In the genomic region with DNA sequence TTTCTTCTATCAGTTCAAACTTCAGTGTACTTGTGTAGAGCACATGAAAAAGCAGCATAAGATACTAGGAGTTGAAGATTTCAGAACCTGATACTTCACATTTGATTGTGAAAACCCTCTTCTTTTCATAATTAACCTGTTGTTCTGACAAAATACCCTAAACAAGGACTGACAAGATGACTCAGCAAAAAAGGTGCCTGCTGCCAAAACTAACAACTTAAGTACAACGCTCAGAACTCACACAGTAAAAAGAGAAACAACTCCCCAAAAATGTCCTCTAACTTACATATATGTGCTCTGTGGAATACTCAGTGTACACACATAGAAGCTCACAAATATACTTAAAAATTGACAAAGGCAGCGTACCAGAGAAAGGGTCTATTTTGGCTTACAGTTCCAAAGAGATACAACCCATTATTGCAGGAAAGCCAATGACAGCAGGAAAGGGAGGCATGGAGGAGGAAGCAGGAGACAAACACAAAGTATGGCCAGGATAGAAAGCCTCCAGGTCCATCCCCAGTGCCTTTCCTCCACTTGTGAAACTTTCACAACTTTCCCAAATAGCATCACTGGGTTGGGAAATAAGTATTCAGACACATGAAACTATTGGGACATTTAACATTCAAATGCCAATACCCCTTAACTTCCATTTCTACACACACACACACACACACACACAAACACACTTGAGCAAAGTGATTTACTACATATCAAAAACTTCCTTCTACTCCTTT, we compare ENCODE assay signal across 30 mouse cellular contexts. TPM values are rescaled to one million over a fixed set of nuclear protein-coding genes. Genes with fewer than 3 reads are reported as not detected.
DNase-seq lines count a peak whose midpoint lies in the region; ATAC-seq and TF ChIP-seq lines count a peak whose summit lies in the region.
"Had no signal": no experiment of that assay in that cellular context is flagged by ENCODE, and none has a peak within 500 bp of the region (broad histone marks: within the 10 kb centered on the region; RNA-seq: fewer than 3 reads in every experiment).

No protein-coding gene starts in this region.

- no peaks in the 10 kb centered on the region for H3K27me3 ChIP-seq in liver, embryonic 15.5 days
- no peaks in the 10 kb centered on the region for H3K27me3 ChIP-seq in liver, embryonic 11.5 days (replicated peaks; ENCODE audit: control insufficient read depth, insufficient read depth, low read length)
- no peaks in the 10 kb centered on the region for H3K27me3 ChIP-seq in liver, postnatal 0 days (ENCODE audit: insufficient read depth, low read length)
- H3K27me3 ChIP-seq: midbrain, embryonic 13.5 days had no signal

- in situ Hi-C loops in ES-E14 (cut with MboI; ENCODE audit: low sequenced_read_pairs in 2 of 2, unreplicated experiment in 2 of 2) = no loop called here

- H3K9me3 ChIP-seq in liver, embryonic 15.5 days (replicated peaks) = no peaks in the 10 kb centered on the region
- no peaks in the 10 kb centered on the region for H3K9me3 ChIP-seq in liver, embryonic 11.5 days (ENCODE audit: control insufficient read depth, low read length)
- no peaks in the 10 kb centered on the region for H3K9me3 ChIP-seq in ES-E14 (ENCODE audit: control insufficient read depth, insufficient read depth, low read depth, low read length)
- no peaks in the 10 kb centered on the region for H3K9me3 ChIP-seq in liver, postnatal 0 days (ENCODE audit: low read length)
- H3K9me3 ChIP-seq: midbrain, embryonic 13.5 days had no signal

- no peaks in the 10 kb centered on the region for H3K36me3 ChIP-seq in liver, embryonic 15.5 days (replicated peaks)
- H3K36me3 ChIP-seq in liver, embryonic 11.5 days (ENCODE audit: control insufficient read depth, insufficient read depth, low read length) = no peaks in the 10 kb centered on the region
- no peaks in the 10 kb centered on the region; the same call in 1 of the 2 replicates for H3K36me3 ChIP-seq in ES-E14 (ENCODE audit: control insufficient read depth, insufficient read depth, low read length, poor library complexity, severe bottlenecking)
- no peaks in the 10 kb centered on the region; the same call in 1 of the 2 replicates for H3K36me3 ChIP-seq in liver, postnatal 0 days (replicated peaks; ENCODE audit: insufficient read depth, low read length)
- H3K36me3 ChIP-seq: midbrain, embryonic 13.5 days had no signal

- WGBS in liver, embryonic 15.5 days (ENCODE audit: insufficient replicate concordance) = 76% methylated on average over 2 of the region's 2 CpGs
- 84% methylated on average over 2 of the region's 2 CpGs for WGBS in liver, embryonic 11.5 days
- WGBS in liver, postnatal 0 days (ENCODE audit: insufficient replicate concordance) = 74% methylated on average over 2 of the region's 2 CpGs
- WGBS in lung, adult 2 months = 57% methylated on average over 2 of the region's 2 CpGs

- ATAC-seq in liver, embryonic 15.5 days (ENCODE audit: insufficient read depth) = no peak
- ATAC-seq in liver, embryonic 11.5 days (replicated peaks; ENCODE audit: low FRiP score) = no peak
- peak; percentile 79 for ATAC-seq in liver, postnatal 0 days
- ATAC-seq: forebrain, embryonic 14.5 days; intestine, postnatal 0 days; midbrain, embryonic 13.5 days had no signal

- peaks cover 9% of the 10 kb centered on the region; the same call in 1 of the 2 replicates for H3K4me1 ChIP-seq in liver, embryonic 15.5 days (replicated peaks)
- no peaks in the 10 kb centered on the region for H3K4me1 ChIP-seq in liver, embryonic 11.5 days (replicated peaks; ENCODE audit: control insufficient read depth, insufficient read depth, low read length)
- peaks cover 0 to 2% of the 10 kb centered on the region in 2 experiments; a peak in 1 of 4 replicates for H3K4me1 ChIP-seq in ES-E14 (ENCODE audit: control insufficient read depth in 2 of 2, insufficient read depth in 2 of 2, low read length in 2 of 2, poor library complexity in 1 of 2)
- no peaks in the 10 kb centered on the region for H3K4me1 ChIP-seq in liver, postnatal 0 days (ENCODE audit: insufficient read depth)
- peaks cover 4% of the 10 kb centered on the region; the same call in 1 of the 2 replicates for H3K4me1 ChIP-seq in lung, adult 2 months (ENCODE audit: control insufficient read depth, insufficient read depth, low read length)
- H3K4me1 ChIP-seq: midbrain, embryonic 13.5 days had no signal

- no peak for TF ChIP-seq CTCF in liver, postnatal 0 days (IDR thresholded peaks at IDR 0.05; ENCODE audit: low read depth)
- no peak for TF ChIP-seq CTCF in lung, adult 2 months (IDR thresholded peaks at IDR 0.05; ENCODE audit: insufficient read depth, low read length)

- no peak overlapping the region for H3K4me2 ChIP-seq in liver, embryonic 15.5 days
- H3K4me2 ChIP-seq in liver, embryonic 11.5 days = no peak overlapping the region
- H3K4me2 ChIP-seq in liver, postnatal 0 days (ENCODE audit: low read depth, low read length) = no peak overlapping the region
- H3K4me2 ChIP-seq: heart, embryonic 11.5 days; hindbrain, embryonic 14.5 days; lung, embryonic 14.5 days; midbrain, embryonic 13.5 days had no signal

- TF ChIP-seq POLR2A in lung, adult 2 months (IDR thresholded peaks at IDR 0.05; ENCODE audit: borderline replicate concordance, extremely low read depth, low read depth, low read length) = no peak

- 0 out of 2 replicates have a peak overlapping the region, but pooled peaks have one; percentile 45 for H3K27ac ChIP-seq in liver, embryonic 15.5 days (replicated peaks)
- H3K27ac ChIP-seq in liver, embryonic 11.5 days (ENCODE audit: low read depth, low read length) = no peak overlapping the region
- H3K27ac ChIP-seq in ES-E14 (ENCODE audit: insufficient read depth, low read depth, low read length, poor library complexity, severe bottlenecking) = no peak overlapping the region; the same call in 1 of the 2 replicates
- H3K27ac ChIP-seq in liver, postnatal 0 days (ENCODE audit: low read depth) = peak overlapping the region; percentile 75
- H3K27ac ChIP-seq: hindbrain, embryonic 14.5 days; midbrain, embryonic 13.5 days had no signal

- H3K4me3 ChIP-seq in liver, embryonic 15.5 days (replicated peaks) = no peak overlapping the region
- no peak overlapping the region for H3K4me3 ChIP-seq in liver, embryonic 11.5 days (ENCODE audit: low read depth, low read length)
- H3K4me3 ChIP-seq in ES-E14 (ENCODE audit: insufficient read depth in 1 of 2, low read depth in 1 of 2, low read length in 2 of 2, poor library complexity in 1 of 2, severe bottlenecking in 1 of 2) = no peak overlapping the region
- H3K4me3 ChIP-seq in liver, postnatal 0 days (ENCODE audit: low read depth, low read length) = no peak overlapping the region
- H3K4me3 ChIP-seq in lung, adult 2 months (replicated peaks; ENCODE audit: extremely low read depth, low read depth, low read length) = no peak overlapping the region
- H3K4me3 ChIP-seq: midbrain, embryonic 13.5 days had no signal

- H3K9ac ChIP-seq in liver, embryonic 15.5 days = no peak overlapping the region
- no peak overlapping the region for H3K9ac ChIP-seq in liver, embryonic 11.5 days (ENCODE audit: low read depth, low read length)
- H3K9ac ChIP-seq in ES-E14 (ENCODE audit: insufficient read depth, low read depth, low read length, poor library complexity, severe bottlenecking) = no peak overlapping the region
- H3K9ac ChIP-seq in liver, postnatal 0 days (replicated peaks) = no peak overlapping the region
- H3K9ac ChIP-seq: hindbrain, embryonic 14.5 days; lung, embryonic 14.5 days; midbrain, embryonic 13.5 days had no signal

- TF ChIP-seq EP300 in liver, postnatal 0 days (IDR thresholded peaks at IDR 0.05; ENCODE audit: low read depth) = no peak

- DNase-seq in liver, embryonic 11.5 days (ENCODE audit: low spot score) = no peak
- no peak for DNase-seq in ES-E14 (ENCODE audit: low read depth, low spot score)
- peak; percentile 9 for DNase-seq in c-Kit-negative CD71-positive TER-119-positive erythroid progenitor cells, embryonic 14.5 days (ENCODE audit: low read depth, low spot score)
- no peak for DNase-seq in liver, postnatal 0 days
- DNase-seq in embryo, embryonic 9.5 days (ENCODE audit: extremely low spot score) = no peak
- no peak for DNase-seq in lung, adult 2 months
- DNase-seq in cerebellum, adult 8-10 months = no peak
- DNase-seq: adrenal gland, adult 2 months; B cell, adult 2 months; cerebellum, adult 11-12 months; cerebellum, postnatal 14 days; gastrocnemius, postnatal 14 days; heart, adult 18-20 months; heart, postnatal 4 days; kidney, adult 9 months; kidney, postnatal 10 days; layer of hippocampus, postnatal 36 days; left cerebral cortex, postnatal 4 days; lung, embryonic 14.5 days; lung, postnatal 14 days; right cerebral cortex, postnatal 14 days had no signal

TF ChIP-seq in ES-E14, 5 proteins besides CTCF, POLR2A, EP300 and RAD21:
- peak; percentile 87 for TF ChIP-seq MAFK (IDR thresholded peaks at IDR 0.05; ENCODE audit: insufficient read depth, low read depth, low read length)
- no peak for TF ChIP-seq CHD2 (IDR thresholded peaks at IDR 0.05; ENCODE audit: low read depth, low read length)

RNA-seq across cellular contexts. Expression of gene B3galt2, which starts 7.4 kb away (rescaled TPM):
- 0.07 and 0.08 TPM in 2 replicates for polyA plus RNA-seq in liver, embryonic 15.5 days (2015; fragmentation: Nextera tagmentation; extraction: Ambion mirVana)
- polyA plus RNA-seq in liver, embryonic 11.5 days (2014; fragmentation: Nextera tagmentation; extraction: Ambion mirVana) = 0.25 and 0.41 TPM in 2 replicates
- 0.21 and 0.22 TPM in 2 replicates for total RNA-seq in ES-E14 (2012; rRNA removed)
- 0.02 and 0.07 TPM in 2 replicates for polyA plus RNA-seq in liver, postnatal 0 days (2015; fragmentation: Nextera tagmentation; extraction: Ambion mirVana)
- polyA plus RNA-seq in lung, adult 2 months (2012; rRNA removed) = 0.19 and 0.20 TPM in 2 replicates
- total RNA-seq: megakaryocyte progenitor cell, adult 5-6 weeks had no signal
- polyA plus RNA-seq: small intestine, adult 2 months; testis, adult 2 months had no signal

Comparison
In these comparisons a context has a peak if more than half of its experiments do, and no peak if none do; other contexts are left out.
1. H3K27ac ChIP-seq: peak in liver, embryonic 15.5 days (single experiment) and liver, postnatal 0 days (single experiment); none in liver, embryonic 11.5 days (single experiment) and ES-E14 (single experiment).